Mouse (Mus musculus) myocyte (in vitro differentiated cells): ENCODE measurements around the gene Supt6.

Experiments used
- CEBPB ChIP-seq: IDR thresholded peaks from 2 replicates; pipeline ENCODE4 v1.6.1; 2011; ENCODE audit warnings: mild to moderate bottlenecking, moderate library complexity; ENCODE audit not compliant: poor library complexity, insufficient read depth, severe bottlenecking
- E2F4 ChIP-seq: IDR thresholded peaks from one replicate; pipeline ENCODE4 v1.6.1; 2011; ENCODE audit warnings: mild to moderate bottlenecking, control low read depth, moderate library complexity; ENCODE audit not compliant: insufficient read depth
- MYOG ChIP-seq, 3 experiments: IDR thresholded peaks; one replicate each; pipeline ENCODE4 v1.6.1; 2011; ENCODE audit warnings: control low read depth in 2 of 3, low read depth in 2 of 3, mild to moderate bottlenecking in 2 of 3; ENCODE audit not compliant: insufficient read length in 2 of 3, control insufficient read depth in 1 of 3, insufficient read depth in 1 of 3
- POLR2A ChIP-seq: IDR thresholded peaks from one replicate; pipeline ENCODE4 v1.6.1; 2011; ENCODE audit warnings: low read depth, mild to moderate bottlenecking, control low read depth, moderate library complexity; ENCODE audit not compliant: insufficient read length
- USF1 ChIP-seq: IDR thresholded peaks from one replicate; pipeline ENCODE4 v1.6.1; 2011; ENCODE audit warnings: low read depth, mild to moderate bottlenecking, control low read depth, moderate library complexity

DNA sequence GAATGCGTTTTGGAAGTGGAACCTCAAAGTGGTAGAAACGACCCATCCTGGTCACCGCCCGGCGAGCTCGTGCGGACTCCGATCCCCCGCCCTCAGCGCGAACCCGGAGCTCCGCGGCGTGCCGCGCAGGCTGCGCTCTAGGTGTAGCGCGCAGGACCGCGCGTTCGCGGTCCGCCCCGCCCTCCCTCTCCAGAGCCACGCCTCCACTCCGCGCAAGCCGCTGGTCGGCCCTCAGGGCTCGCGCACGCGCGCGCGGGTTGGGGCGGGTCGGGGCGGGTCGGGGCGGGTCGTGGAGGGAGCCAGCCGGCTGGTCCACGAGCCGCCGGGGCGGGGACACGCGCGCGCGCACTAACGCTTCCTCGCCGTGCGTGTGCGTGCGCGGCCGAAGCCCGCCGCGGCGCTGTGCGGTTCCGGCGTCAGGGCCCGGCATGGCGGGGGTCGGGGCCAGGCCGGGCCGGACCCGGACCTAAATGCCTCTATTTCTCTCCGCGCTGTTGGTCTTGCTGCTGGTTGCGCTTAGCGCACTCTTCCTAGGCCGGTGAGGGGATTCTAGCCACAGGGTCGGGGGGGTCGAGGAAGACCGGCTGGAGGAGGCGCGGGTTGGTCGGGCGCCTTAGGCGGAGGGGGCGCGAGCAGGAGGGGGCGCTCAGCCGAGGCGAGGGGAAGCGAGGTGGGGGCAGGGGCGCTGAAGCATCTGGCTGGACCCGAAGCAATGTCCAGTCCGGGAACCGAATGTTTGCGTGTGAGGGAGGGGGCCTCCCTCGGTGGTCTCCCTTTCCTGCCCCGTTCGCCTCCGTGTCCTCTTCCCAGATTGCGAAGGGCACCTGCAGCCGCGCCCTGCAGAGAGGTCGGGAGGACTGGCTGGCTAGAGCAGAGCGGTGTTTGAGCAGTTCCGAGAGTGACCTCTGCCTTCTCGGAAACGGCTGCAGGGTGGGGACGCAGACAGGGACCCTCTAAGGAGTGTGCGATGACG, 15.9 kb upstream of the Supt6 start, which contains the start of gene 2610507B11Rik:
- TF ChIP-seq POLR2A, result peak; percentile 82
- peak in 1 of 3 experiments; percentile 16 for TF ChIP-seq MYOG (IDR thresholded peaks at IDR 0.05; ENCODE audit: control insufficient read depth in 1 of 3, insufficient read depth in 1 of 3, insufficient read length in 2 of 3, low read depth in 2 of 3)
- TF ChIP-seq USF1, result no peak
- TF ChIP-seq CEBPB, result no peak
- TF ChIP-seq E2F4, result no peak
